Mouse (Mus musculus) gonadal fat pad, adult 2 months (tissue): ENCODE measurements around the gene Tln2. TPM values are rescaled to one million over a fixed set of nuclear protein-coding genes. Genes with fewer than 3 reads are reported as not detected.
"Not testable (repeated sequence)": the region's sequence is repeated elsewhere in the genome, so short reads cannot be mapped to it uniquely, and the experiment has no call there.

Experiments
- DNase-seq: peaks from one replicate; pipeline ENCODE4 v3.0.0-alpha.2; 2012; ENCODE audit warnings: low read depth
- polyA plus RNA-seq: library from polyadenylated mRNA; depleted of rRNA; stranded (reverse); fragments of >200 nt; gene quantifications from 2 replicates; pipeline ENCODE4 v1.2.3, GENCODE M21; 2012

Gene Tln2
- polyA plus RNA-seq, 1 experiment: 36.0 TPM

DNA sequence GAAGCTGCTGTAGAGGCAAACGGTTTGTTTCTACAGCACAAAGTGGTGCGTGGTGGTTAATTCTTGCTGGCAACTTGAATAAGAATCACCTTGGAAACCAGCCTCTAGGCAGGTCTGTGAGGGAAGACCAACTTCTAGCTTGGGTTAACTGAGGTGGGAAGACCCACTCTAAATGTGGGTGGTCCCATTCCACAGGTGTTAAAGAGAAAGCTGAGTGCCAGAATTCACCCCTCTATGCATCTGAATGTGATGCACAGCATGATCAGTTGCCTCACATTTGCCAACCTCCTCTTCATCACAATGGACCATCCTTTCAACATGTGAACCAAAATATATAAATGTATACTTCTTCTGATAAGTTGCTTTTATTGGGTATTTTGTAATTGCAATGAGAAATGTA is 197.4 kb downstream of the Tln2 start:
- DNase-seq: no peak

DNA sequence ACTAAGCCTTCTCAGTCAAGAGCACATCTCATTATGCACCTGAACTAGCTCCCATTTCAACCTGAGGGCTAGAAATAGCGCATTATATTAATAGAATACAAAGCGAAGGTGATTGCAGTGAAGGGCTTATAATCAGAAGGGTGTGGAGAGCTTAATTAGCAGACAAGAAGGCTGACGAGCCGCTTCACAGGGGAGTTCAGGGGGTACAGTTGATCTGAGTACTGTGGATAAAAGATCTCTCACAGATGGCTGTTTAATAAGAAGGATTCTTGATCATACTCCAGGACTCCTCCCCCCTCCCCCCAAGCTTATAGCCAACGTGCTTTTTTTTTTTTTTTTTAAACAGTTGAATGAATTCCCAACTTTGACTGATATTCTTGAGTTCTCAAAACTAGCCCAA is 198.0 kb downstream of the Tln2 start:
- DNase-seq: no peak

DNA sequence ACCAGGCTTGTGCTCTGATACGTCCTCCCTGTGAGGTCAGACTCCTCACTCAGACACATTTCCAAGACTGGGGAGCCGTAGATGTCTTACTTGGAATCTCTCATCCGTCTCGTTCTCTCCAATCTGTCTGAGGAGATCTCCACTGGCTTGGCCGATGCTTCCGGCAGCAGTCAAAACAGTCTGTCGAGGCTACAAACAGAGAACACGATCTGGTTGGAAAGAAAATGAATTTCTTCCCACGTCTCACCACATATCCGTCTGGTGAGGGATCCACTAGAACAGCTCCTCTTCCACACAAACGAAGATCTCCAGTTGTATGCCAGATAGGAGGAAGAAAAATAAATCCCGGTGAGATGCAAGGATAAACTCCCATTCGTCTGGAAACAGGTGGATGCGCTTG is 205.1 kb downstream of the Tln2 start:
- no peak for DNase-seq

DNA sequence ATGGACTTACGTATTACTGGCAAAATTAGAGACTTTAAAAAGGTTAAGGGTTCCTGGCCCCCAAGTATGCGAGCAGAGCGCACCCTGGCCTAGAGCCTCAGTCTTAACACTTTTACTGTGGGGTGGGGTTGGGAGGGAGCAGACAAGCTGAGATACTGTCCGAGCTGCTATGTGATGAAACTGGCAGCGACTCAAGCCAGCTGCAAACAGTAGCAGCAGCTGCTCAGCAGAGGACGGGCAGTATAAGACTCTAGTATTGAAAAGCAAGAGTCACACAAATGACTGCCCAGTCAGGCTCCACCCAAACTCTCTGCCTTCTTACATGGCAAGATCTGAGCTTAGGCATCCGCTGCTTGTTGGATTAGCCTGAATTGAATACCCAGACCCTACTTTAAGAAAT is 206.1 kb downstream of the Tln2 start:
- DNase-seq: no peak

DNA sequence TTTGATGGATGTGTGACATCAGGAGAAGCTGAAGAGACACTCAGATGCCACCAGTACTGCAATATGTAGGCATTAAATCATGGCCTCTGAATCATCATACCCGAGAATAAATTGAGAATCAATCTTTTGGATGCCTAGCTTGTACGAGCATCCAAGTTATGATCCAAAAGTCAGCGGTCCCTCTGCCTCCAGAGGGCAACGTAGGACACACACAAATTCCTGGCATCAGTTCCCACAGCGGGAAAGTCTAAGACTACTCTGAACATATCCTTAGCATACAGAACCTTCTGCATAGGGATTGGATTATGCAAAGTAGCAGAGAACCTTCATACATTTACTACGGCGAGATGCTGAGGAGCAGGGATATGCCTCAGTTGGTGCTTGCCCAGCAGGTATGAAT is 210.5 kb downstream of the Tln2 start:
- DNase-seq: no peak

DNA sequence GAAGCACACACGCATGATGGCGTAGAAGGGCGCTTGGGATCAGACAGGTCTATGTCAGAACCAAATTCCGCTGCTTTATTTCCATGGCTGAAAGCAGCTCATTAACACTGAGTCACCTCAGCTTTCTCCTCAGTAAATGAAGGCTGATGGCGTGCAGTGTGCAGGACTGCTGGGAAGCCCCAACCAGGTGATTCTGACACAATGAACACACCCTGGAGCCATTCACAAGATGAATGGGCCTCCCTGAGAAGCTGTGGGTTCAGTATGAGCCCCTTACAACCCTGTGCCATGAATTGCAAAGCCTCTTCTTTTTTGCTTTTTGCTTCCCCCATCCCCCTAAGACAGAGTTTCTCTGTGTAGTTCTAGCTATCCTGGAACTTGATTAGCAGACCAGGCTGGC is 212.3 kb downstream of the Tln2 start:
- DNase-seq: no peak

DNA sequence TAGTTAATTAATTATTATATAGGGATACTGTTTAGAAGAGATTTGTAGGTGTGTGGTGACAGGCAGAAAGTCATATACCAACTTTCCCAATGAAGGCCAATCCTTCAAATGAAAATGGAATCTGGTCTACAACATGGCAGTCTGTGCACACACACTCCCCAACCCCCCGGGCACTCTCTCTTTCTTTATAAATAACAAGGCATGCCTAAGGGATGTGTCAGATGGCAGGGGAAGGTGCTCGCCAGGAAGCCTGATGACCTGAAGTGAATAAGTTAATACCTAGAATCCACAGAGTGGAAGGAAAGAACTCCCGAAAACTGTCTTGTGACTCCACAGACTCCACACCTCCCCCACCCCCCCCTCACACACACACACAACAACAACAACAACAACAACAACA is 228.2 kb downstream of the Tln2 start:
- no peak for DNase-seq

DNA sequence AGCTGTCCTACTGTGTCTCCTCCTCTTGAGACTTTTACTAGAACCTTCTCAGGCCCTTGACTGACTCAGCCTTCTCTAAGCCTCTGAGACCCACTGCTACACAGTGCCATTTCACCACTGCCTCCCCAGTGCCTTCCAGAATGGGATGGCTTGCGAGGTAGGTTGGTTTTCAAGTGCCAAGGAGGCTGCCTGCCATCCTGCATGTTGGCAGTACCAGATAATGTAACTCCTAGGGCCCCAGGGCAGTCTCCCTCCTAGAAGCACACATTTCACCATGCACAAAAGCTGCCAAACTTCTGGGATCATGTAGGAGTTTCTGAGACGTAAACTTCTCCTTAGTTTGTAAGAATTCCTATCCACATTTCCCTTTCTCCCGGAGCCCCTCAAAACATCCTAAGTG is 231.1 kb downstream of the Tln2 start:
- peak; percentile 73 for DNase-seq

DNA sequence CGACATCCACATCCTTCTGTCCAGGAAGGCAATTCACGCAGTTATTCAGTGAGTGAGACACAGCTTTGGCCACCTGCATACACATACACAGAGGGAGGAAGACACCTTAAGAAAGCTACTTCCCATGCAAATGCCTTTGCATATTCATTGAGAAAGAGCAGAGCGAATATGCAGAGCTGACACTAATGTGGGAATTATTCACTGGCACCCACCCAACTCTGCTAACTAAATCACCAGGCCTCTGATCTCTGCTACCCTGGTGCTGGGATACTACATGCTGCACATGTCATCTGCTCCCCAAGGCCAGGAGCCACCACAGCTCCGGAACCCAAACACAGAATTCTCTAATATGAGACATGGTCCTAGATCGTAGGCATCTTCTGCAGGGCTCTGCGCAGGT is 237.6 kb downstream of the Tln2 start:
- DNase-seq: no peak

DNA sequence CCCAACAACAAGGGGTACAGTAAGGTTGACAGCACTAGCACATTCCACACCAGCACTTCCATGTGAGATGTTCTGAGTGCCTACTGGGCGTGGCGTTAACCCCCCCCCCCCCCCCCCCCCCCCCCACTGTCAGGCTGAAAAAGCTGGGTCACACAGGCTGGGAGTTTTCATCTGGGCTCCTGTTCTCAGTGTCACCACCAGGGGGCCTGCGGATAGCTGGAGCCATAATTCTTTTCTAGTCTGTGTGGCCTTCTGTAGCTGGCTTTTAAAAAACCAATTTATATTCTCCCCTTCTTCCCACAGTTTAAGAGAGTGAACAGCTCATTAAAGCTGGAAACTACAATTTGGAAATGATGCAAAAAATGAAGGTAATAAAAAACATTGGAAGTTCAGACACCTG is 244.1 kb downstream of the Tln2 start:
- no peak for DNase-seq

DNA sequence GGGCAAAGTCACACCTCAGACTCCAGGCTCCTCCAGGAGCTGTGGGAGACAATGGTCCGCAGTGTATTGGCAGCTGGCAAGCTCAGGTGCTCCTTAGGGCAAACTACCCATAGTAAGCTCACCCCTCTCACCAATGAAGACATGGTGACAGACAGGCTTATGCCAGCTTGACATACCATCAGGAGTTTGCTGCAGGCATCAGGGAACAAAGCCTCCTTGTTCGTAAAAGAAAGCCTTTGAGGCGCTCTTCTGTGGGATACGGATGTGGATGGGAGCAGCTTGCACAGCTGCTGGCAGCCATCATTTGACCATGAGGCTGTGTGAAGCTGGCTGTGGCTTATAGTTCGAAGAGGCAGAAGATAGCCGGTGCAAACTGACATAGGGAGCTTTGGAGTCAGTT is 254.5 kb downstream of the Tln2 start:
- no peak for DNase-seq

DNA sequence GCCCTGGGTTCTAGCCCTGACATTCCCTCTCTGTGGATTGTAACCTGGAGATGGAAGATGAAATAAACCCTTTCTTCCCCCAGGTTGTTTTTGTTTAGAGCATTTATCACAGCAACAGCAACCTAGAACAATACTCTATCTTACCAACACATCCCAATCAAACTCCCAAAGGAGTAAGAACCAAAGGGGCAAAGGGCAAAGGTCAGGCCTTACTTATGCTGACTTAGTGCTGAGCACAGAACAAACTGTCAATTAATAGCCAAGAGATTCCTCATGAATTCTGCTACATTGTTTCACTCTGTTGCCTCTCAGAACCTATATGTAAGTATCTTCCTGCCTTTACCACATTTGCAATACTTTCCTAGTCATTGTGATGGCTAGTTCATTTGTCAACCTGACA is 255.5 kb downstream of the Tln2 start:
- DNase-seq: no peak

DNA sequence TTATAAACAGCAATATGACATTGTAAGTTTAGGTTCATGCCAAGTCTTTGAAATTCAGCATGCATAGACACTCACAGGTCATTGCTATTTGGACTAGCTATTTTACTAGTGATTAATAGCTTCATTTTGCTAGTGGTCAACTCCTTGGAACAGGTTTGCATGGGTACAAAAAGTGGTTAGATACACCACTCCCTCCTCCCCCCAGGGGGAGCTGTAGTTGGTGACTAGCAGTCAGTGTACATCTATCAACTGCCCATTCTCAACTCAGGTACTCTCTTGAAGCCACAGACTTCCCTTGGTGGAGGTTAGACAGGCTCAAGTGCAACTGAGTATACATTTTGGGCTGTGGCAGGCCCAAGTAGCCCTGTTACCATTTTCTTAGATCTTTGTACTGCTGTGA is 256.5 kb downstream of the Tln2 start:
- DNase-seq: no peak

DNA sequence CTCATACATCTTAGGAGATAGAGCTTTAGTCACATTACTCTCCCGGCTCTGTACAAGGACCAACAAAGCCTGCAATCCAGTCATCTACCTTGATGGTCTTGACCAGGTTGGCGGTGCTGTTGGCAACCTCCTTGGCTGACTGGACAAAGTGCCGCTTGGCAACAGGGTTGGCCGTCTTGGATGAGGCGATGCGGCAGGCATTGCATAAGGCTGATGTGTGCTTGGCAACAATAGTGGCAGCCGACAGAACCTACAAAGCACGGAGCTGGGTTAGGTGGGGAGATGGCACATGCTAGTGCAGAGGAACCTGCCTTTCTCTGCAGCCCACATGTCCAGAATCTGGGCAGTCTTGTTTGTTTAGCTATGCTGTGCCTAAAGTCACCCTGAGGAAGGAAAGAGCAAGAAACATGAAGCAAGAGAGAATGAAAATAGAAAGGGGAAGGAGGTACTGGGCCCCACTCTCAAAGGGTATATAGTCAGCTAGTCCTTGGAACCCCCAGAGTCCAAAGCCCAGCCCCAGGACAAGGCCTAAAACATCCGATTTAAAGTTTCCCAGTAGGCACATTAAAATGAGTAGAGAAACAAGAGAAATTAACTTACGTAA is 257.0 kb downstream of the Tln2 start:
- no peak for DNase-seq

DNA sequence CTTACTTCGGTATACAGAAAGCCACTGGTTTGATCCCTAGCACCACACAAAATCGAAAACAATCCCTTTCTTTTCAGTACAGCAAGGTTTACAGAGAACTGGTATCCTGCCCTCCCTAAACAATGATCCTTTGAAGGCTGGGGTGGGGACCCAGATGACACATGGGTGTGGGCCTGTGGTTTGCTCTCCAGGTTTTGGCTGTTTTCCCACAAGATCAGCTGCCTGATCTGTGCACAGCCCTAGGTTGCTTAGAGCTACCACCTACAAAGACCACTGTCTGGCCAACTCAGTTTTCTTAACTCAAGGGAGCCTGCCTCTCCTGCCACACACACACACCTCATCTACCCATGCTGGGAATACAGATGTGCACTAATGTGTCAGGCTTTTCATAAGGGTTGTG is 257.9 kb downstream of the Tln2 start:
- no peak for DNase-seq

DNA sequence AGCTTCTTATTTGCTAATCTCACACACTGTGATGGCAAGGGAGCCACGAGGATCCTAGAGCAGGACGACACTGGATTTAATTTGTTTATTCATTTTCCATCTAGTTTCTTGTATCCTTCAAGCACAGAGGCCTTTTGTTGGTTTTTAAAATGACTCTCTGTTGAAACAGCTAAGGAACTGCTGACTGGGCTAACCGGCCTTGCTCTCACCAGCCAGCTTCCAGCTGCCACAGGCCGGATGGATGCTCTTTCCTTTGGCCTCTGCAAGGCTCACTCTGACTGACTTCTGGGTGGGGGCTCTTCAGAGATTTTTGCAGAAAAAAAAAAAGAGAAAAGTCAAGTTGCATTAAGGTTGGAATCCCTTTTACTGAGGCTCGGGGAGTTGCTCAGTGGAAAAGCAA is 258.7 kb downstream of the Tln2 start:
- no peak for DNase-seq

DNA sequence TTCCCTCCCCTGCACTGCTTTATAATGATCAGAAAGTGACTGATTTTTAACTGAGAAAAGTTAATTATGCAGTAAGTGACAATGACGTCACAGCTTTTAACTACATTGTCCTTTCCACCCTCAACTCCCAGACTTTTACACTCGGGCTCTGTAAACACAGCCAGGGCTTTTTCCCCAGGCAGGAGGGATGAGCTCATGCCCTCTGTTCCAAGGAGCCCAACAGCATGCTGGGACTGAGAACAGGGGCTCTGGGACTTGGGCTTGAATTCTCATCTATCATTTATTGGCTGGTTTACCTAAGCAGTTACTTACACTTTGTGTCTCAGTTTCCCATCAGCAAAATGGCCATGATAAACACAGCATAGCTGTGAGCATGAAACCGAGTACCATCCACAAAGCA is 259.2 kb downstream of the Tln2 start:
- no peak for DNase-seq

DNA sequence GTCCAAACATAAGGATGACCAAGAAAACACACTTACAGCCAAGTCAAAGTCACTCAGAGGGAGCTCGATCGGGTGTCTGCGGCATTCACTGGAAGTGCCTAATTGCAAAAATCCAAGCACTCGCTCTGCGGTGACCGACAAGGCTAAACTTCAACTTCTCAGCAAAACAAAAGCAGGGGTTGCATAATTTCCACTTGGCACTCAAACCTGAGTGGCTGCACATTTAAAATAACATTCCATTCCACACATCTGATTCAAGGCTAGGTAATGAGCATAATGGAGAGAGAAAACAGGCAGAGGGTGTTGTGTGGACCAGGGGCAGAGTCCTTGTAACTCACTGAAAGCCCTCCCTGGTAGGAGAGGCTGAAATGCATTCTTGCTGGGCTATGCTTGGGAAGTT is 260.3 kb downstream of the Tln2 start:
- no peak for DNase-seq

DNA sequence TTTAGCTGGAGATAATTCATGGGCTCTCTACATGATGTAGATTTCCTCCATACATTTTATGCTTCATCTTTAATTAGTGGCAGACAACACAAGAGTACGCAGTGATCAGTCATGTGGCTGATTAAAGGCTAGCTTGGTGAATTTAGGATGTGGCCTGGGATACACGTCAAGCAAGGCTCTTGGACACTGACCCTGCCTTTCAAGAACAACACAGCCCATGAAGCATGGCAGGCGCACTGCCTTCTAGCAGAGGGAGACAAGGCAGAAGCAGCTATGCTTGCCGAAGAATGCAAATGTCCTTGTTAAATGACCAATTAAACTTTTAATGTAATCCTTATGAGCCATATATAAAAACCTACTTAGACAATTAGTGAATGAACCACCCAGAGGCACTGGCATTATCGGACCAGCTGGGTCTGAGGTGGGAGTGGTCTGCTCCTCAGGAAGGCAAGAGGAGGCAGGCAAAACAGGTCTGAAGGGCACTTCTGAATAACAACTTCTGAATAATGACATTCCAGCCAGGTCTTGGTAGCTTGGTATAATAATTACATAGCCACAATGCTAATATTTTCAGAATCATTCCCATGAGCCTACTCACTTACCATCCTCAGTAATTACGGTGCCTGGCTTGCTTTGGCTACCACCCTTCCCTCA is 262.1 kb downstream of the Tln2 start:
- DNase-seq: no peak

DNA sequence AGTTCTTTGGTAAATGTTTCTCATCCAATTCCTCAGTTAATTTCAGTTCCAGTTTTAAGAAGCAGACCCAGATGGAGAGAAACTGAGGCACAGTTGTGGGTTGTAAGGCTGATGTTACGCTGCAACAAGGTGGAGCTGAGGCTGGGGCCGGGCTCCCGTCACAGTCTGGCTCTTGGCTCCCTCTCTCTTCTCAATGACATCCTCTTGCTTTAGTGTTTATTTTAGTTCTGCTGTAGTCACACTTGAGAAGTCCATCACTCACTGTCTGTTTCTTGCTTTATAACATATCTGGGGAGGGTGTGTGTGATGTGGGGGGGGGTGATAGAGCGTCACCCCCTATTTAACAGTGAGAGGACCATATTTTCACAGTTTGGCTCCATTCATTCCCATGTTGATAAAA is 272.0 kb downstream of the Tln2 start:
- DNase-seq: no peak

DNA sequence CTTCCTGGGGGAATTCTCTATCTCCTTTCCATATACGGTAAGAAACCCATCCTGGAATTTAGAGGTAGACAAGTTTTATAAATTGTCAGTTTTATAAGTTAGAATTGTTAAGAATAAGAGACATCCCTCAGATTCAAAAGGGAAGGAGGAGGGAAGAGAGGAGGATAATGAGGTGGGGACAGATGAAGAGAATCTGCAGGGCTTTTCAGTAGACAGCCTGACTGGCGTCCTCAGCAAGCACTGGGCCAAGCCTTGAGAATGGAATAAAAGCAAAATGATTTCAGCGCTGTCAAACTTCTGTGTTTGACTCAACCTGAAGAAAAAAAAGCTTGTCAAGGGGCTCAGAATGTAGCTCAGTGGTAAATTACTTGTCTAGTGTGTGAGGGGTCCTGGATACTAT is 272.7 kb downstream of the Tln2 start:
- DNase-seq: no peak

DNA sequence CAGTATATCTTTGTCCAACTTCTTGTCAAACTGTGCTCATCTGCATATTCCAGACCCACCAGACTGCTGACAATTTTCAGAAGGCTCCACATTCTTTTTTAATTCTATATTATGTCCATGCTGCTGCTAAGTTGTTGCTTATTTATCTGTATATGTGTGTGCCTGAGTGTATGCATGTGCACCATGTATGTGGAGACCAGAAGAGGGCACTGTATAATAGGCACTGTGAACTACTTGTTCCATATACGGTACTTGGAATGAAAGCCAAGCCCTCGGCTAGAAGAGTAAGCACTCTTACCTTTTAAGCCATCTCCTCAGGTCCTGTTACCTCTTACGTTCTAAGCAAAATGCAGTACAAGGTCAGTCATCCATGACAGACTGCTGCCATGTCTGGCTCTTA is 274.0 kb downstream of the Tln2 start:
- no peak for DNase-seq

DNA sequence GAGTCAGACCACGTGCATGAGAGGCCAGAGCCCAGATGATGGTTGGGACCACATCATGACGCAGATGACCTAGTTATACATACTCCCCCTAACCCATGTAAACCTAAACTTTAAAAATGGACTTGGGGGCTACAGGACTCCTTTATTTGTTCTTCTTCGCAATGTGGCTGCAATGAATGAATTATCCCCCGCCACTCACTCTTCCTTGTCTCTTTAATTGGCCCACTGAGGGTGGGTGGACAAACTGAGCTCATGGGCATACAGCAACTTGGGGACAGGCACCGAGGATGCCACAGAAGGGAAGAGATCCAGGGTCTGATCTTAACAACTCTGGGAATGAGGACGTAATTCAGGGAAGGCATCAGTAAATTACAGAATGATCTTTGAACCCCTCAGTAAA is 277.7 kb downstream of the Tln2 start:
- no peak for DNase-seq

DNA sequence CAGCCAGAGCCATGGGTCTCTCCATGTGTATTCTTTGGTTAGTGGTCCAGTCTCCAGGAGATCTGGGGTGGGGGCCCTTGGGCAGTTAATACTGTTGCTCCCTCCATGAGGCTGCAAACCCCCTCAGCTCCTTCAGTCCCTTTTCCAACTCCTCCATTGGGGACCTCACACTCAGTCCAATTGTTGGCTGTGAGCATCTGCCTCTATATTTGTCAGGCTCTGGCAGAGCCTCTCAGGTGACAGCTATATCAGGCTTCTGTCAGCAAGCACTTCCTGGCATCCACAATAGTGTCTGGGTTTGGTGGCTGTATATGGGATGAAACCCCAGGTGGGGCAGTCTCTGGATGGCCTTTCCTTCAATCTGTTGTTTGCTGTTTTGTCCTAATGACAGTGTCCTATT is 279.2 kb downstream of the Tln2 start:
- DNase-seq: not testable (repeated sequence)
